Mouse (Mus musculus): ENCODE data around the gene Samd7. TPM values are rescaled to one million over a fixed set of nuclear protein-coding genes. Genes with fewer than 3 reads are reported as not detected.
"Not testable (repeated sequence)": the region's sequence is repeated elsewhere in the genome, so short reads cannot be mapped to it uniquely, and the experiment has no call there.

Samd7 gene
- total RNA-seq (2021) = not detected

- no peak for DNase-seq (ENCODE audit: extremely low spot score in 1 of 2, low spot score in 2 of 2)
- intact Hi-C loops (cut with DNase I) = no loop called here
Measured at GRCm38 (mm10) chr3:30746006-30746405, at the start of gene Samd7. Gene Samd7 (plus strand): TSS chr3:30746293.

DNA sequence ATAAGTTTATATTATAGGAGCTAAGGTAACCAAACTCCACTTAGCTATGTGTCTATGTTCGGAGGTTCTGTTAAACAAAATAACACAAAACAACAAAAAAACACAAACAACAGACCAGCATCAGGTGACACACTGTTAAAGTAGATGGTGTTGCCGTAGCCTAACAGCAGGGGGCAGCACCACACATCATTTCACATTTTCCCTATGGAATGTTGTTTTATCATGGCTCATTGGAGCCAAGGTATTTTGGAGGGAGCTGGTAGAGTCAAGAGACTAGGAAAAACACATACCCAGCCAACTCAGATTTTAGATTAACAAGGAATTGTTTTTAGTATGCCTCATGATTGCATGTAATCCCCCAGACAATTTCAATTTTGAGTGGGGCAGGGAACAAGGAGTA, 49.7 kb upstream of the Samd7 start:
- peak; percentile 56 to 60 for DNase-seq (ENCODE audit: extremely low spot score in 1 of 2, low spot score in 2 of 2)
- intact Hi-C loops (cut with DNase I) = no loop called here

DNA sequence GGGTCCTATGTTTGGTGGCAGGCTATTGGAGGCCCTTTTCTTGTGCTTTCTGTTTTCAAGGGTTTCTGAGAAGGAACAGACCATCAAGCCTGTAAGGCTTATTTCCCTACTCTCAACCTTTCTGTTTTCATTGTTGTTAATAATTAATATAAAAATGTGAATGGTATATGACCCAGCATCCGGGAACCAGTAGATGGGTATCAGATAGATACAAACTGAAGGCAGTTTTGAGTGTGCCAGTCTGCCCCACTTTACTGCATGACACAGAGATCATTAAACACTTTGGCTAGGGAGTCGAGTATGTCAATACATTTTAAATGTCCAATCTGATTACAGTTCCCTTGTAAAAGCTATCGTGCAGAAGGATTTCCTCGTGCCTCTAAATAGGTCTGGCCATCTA, 48.2 kb upstream of the Samd7 start:
- intact Hi-C loops (cut with DNase I) = no loop called here
- no peak for DNase-seq (ENCODE audit: extremely low spot score in 1 of 2, low spot score in 2 of 2)

GRCm38 (mm10) chr3:30699711-30700505, 46.2 kb upstream of the Samd7 start, which contains the start of gene Lrrc31:
Gene Lrrc31 (minus strand): TSS chr3:30699843.
- DNase-seq (ENCODE audit: extremely low spot score in 1 of 2, low spot score in 2 of 2); intact Hi-C loops (cut with DNase I): not testable (repeated sequence)

- no peak for DNase-seq (ENCODE audit: extremely low spot score in 1 of 2, low spot score in 2 of 2)
- intact Hi-C loops (cut with DNase I) = no loop called here
Measured at GRCm38 (mm10) chr3:30705977-30706376, 40.1 kb upstream of the Samd7 start.

DNA sequence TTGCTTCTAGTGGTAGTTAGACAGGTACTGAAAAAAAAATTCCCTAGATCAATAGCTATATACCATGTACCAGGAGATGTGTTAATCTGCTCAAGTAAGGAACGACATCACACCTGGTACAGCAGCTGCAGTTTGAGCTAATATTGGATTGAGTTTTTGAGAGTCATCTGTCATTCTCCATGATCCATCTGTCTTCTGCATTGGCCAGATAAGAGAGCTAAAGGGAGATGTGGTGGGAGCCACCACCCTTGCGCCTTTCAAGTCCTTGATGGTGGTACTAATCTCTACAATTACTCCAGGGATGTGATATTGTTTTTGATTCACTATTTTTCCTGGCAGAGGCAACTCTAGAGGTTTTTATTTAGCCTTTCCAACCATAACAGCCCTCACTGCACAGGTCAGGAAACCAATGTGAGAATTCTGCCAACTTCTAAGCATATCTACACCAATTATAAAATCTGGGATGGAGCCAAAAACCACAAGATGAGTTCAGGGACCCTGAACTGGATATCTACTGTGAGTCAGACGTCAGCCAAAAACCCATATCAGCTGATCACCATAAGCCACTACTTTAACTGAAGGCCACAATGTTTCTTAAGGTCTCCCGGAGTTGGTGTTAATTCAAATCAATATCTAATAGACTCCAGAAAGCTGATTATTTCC, 39.3 kb upstream of the Samd7 start:
- DNase-seq (ENCODE audit: extremely low spot score in 1 of 2, low spot score in 2 of 2) = no peak

GRCm38 (mm10) chr3:30710191-30710590, 35.9 kb upstream of the Samd7 start:
- no peak for DNase-seq (ENCODE audit: extremely low spot score in 1 of 2, low spot score in 2 of 2)
- intact Hi-C loops (cut with DNase I) = no loop called here

More for the DNA sequence above, 39.3 kb upstream of the Samd7 start:
- intact Hi-C loops (cut with DNase I) = no loop called here

DNA sequence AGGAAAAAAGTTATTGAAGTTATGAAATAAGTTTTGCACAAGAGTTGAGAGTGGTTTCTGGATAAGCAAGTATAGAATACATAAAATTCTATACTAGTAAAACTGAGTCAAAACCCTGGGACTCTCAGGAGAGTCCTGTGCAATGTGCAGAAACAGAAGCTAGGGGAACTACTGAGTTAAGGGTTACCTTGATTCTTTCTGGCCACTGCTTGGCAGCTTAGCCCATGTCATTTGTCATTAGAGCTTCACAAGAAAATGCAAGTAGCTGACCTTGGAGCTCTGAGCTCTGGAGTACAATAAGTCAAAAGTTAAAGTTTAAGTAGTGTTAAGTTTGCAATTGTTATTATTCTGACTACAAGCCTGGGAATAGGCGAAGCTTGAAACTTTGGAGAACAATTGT, 32.8 kb upstream of the Samd7 start:
- intact Hi-C loops (cut with DNase I) = no loop called here

DNA sequence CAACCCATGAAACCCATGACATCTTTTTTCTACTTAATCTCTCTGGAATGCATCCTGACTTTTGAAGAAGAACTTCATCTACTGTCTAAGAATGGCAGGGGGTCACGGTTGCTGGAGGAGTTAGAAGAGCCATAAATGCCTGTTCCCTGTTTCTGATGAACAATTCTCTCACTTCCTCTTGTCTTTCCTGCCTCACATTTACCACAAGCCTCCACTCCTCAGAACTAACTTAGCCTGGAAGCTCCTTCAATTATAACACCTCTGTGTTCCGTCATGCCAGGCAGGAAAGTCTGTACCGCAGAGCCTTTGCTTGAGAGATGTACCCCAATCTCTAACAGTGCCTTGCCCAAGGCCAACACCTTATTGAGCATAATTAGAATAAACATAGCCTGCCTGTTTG, 27.4 kb upstream of the Samd7 start:
- intact Hi-C loops (cut with DNase I) = no loop called here
- no peak for DNase-seq (ENCODE audit: extremely low spot score in 1 of 2, low spot score in 2 of 2)

More for the DNA sequence above, 32.8 kb upstream of the Samd7 start:
- DNase-seq (ENCODE audit: extremely low spot score in 1 of 2, low spot score in 2 of 2) = no peak

GRCm38 (mm10) chr3:30722036-30722435, 24.1 kb upstream of the Samd7 start:
- intact Hi-C loops (cut with DNase I) = no loop called here
- no peak for DNase-seq (ENCODE audit: extremely low spot score in 1 of 2, low spot score in 2 of 2)

GRCm38 (mm10) chr3:30722461-30722860, 23.6 kb upstream of the Samd7 start:
- intact Hi-C loops (cut with DNase I) = no loop called here
- DNase-seq (ENCODE audit: extremely low spot score in 1 of 2, low spot score in 2 of 2) = no peak

- peak in 1 of 2 experiments; percentile 54 for DNase-seq (ENCODE audit: extremely low spot score in 1 of 2, low spot score in 2 of 2)
- intact Hi-C loops (cut with DNase I) = no loop called here
Measured at GRCm38 (mm10) chr3:30723179-30723578, 22.9 kb upstream of the Samd7 start.

DNA sequence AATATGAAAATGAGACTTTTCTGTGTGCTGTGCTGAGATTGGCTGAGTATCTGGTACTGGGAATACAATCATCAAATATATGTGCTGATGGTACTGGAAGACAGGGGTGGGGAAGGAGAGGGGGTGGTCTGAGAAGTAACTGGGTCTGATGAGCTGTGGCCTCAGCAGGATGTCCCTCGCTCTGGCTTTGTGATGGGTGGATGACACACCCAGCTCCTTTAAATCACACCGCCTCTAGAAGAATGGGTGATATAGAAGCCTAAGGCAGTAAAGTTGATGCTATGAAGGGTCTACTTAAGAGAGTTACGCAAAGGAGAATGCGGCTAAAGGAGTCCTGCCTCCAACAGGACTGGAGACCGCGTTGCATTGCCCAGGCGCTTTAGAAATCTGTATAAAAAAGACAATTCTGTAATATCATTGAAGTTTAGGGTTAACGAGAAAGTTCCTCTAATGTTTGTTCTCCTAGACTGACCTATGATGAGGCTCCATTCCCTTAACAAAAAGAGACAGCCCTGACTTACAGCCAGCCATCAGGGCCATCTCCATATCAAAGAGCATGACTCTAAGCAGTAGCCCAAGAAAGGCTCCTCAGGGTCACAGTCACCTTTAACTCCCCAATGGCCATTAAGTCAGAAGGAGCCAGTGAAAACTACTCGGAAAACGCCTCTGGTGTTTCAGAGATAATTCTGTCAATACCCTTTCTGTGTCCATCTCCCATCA, 21.8 kb upstream of the Samd7 start:
- no peak for DNase-seq (ENCODE audit: extremely low spot score in 1 of 2, low spot score in 2 of 2)
- intact Hi-C loops (cut with DNase I) = no loop called here

- intact Hi-C loops (cut with DNase I) = no loop called here
- DNase-seq (ENCODE audit: extremely low spot score in 1 of 2, low spot score in 2 of 2) = no peak
Measured at GRCm38 (mm10) chr3:30724848-30725465, 21.1 kb upstream of the Samd7 start.

- DNase-seq (ENCODE audit: extremely low spot score in 1 of 2, low spot score in 2 of 2) = peak in 1 of 2 experiments; percentile 28
- intact Hi-C loops (cut with DNase I) = no loop called here
Measured at GRCm38 (mm10) chr3:30725514-30725913, 20.6 kb upstream of the Samd7 start.

GRCm38 (mm10) chr3:30727209-30727608, 18.9 kb upstream of the Samd7 start:
- no peak for DNase-seq (ENCODE audit: extremely low spot score in 1 of 2, low spot score in 2 of 2)
- intact Hi-C loops (cut with DNase I) = no loop called here

DNA sequence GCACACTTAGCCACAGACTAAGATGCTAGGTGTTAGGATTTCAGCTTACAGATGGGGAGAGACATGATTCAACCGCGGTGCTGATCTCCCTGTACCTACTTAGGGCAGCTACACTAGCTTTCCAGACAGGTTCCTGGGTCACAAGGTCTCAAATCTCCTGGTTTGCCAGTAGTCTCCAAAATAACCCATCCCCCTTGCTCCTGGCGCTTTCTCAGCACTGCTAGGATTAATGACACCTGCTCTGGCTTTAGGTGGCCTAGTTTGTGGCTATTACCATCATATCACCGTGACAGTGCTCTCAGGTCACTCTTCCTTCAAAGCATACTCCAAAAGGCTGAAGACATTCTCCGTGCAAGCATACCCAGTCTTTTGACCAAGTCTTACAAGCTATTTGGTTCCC, 17.0 kb upstream of the Samd7 start:
- no peak for DNase-seq (ENCODE audit: extremely low spot score in 1 of 2, low spot score in 2 of 2)
- intact Hi-C loops (cut with DNase I) = no loop called here

DNA sequence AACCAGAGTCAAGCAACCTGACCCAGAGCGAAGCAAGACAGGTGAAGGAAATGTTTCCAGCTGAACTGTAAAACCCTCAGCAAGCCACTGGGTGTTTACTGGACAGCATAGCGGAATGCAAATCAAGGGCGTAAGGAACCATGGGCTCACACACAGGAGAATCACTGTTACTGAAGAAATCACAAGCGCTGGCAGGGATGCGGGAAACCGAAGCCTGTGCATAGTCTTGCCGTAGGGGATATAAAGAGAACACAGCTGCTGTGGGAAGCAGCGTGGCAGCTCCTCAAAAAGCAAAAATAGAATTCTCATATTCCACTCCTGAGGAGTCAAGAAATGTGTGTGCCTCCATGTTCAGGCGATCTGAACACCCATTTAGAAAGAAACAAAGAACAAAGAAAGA, 9.3 kb upstream of the Samd7 start:
- intact Hi-C loops (cut with DNase I) = loop anchor here (5.0 kb wide), 1 partner anchor 55 kb away; the partner anchor contains the start of gene Sec62
- peak; percentile 37 to 63 for DNase-seq (ENCODE audit: extremely low spot score in 1 of 2, low spot score in 2 of 2)

- intact Hi-C loops (cut with DNase I) = no loop called here
- peak; percentile 13 to 55 for DNase-seq (ENCODE audit: extremely low spot score in 1 of 2, low spot score in 2 of 2)
Measured at GRCm38 (mm10) chr3:30741306-30741705, 4.8 kb upstream of the Samd7 start.

Data from left cerebral cortex, postnatal 10 days (tissue).